Mouse (Mus musculus) neutrophil, adult 83 days (primary cell): ENCODE results near the gene Olfr686. TPM values are rescaled to one million over a fixed set of nuclear protein-coding genes. Genes with fewer than 3 reads are reported as not detected.

ENCODE experiments used
- total RNA-seq, 2 experiments: library from RNA; stranded (reverse); gene quantifications; one replicate each; pipeline ENCODE4 v1.2.4; 2023

Gene Olfr686
- not detected for total RNA-seq

DNA sequence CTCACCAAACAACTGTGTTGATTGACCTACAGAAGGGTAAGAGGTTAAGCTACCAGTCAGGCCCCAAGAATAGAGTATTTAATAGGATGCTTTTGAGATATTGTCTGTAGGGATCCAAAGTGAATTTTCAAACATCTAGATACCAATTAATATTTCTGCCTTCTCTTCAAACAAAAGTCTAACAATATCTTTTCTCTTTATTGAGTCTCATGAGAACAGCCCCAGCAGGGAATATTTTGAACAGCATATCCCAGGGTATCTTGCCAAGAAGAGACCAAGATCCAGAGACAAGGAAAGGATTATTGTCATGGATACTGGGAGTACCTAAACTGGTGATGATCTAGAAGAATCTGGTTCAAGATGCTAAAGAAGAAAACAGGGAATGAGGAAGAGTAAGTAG lies at the start of gene Olfr686:
Gene Olfr686, minus strand, starts transcription at position 101 of the 400 bp plus-strand sequence.

GRCm38 (mm10) chr7:105185912-105186311 lies 21.4 kb downstream of the Olfr686 start, which contains the start of gene Olfr685:
Gene Olfr685, minus strand, starts transcription at chr7:105186012.

GRCm38 (mm10) chr7:105163553-105163952 lies 43.7 kb downstream of the Olfr686 start, which contains the start of gene Olfr684:
Gene Olfr684, minus strand, starts transcription at chr7:105163653.

Other genes starting within 250 kb of the Olfr686 start
- gene Olfr670, start 244.9 kb downstream of the Olfr686 start, total RNA-seq = not detected
- not detected for gene Olfr671, start 228.4 kb downstream of the Olfr686 start, total RNA-seq
- gene Olfr672, start 205.5 kb downstream of the Olfr686 start, total RNA-seq = not detected
- not detected for gene Olfr675, start 179.0 kb downstream of the Olfr686 start, total RNA-seq
- not detected for gene Olfr676, start 174.8 kb downstream of the Olfr686 start, total RNA-seq
- gene Olfr677, start 156.1 kb downstream of the Olfr686 start, total RNA-seq = not detected
- gene Olfr678, start 143.0 kb downstream of the Olfr686 start, total RNA-seq = not detected
- gene Olfr679, start 126.3 kb downstream of the Olfr686 start, total RNA-seq = not detected
- not detected for gene Olfr680-ps1, start 114.7 kb downstream of the Olfr686 start, total RNA-seq
- gene Olfr681, start 90.6 kb downstream of the Olfr686 start, total RNA-seq = not detected
- gene Olfr683, start 60.5 kb downstream of the Olfr686 start, total RNA-seq = not detected
- not detected for gene Olfr684, start 43.8 kb downstream of the Olfr686 start, total RNA-seq
- not detected for gene Olfr685, start 21.5 kb downstream of the Olfr686 start, total RNA-seq
- gene Olfr688, start 80.6 kb upstream of the Olfr686 start, total RNA-seq = not detected
- not detected for gene Olfr689, start 103.7 kb upstream of the Olfr686 start, total RNA-seq
- gene Olfr690, start 126.6 kb upstream of the Olfr686 start, total RNA-seq = under 1 TPM in 1 of 2 experiments, not detected in 1; 0.15 TPM
- gene Olfr691, start 134.8 kb upstream of the Olfr686 start, total RNA-seq = under 1 TPM; 0.61 to 0.71 TPM
- gene Olfr692, start 160.7 kb upstream of the Olfr686 start, total RNA-seq = not detected
- not detected for gene Gm5901, start 167.6 kb upstream of the Olfr686 start, total RNA-seq
- 100 to 1,000 TPM; 170 to 172 TPM for gene Fam160a2, start 192.6 kb upstream of the Olfr686 start, total RNA-seq
- under 1 TPM; 0.31 to 0.64 TPM for gene Cnga4, start 197.1 kb upstream of the Olfr686 start, total RNA-seq
- gene Cckbr, start 218.2 kb upstream of the Olfr686 start, total RNA-seq = not detected